Mouse (Mus musculus) bone marrow macrophage, adult 2 months (primary cell): ENCODE measurements around the gene BC005624. TPM values are rescaled to one million over a fixed set of nuclear protein-coding genes. Genes with fewer than 3 reads are reported as not detected.
A peak's percentile ranks its signal among the peaks of the same experiment; 100 is the strongest.
"Not testable (repeated sequence)": the region's sequence is repeated elsewhere in the genome, so short reads cannot be mapped to it uniquely, and the experiment has no call there.

Experiments
- H3K27ac ChIP-seq: 2 replicates; pipeline ENCODE4 v1.5.1; 2012; ENCODE audit warnings: low read depth, low read length; ENCODE audit not compliant: insufficient read depth
- H3K4me1 ChIP-seq: 2 replicates; pipeline ENCODE4 v1.6.1; 2012; ENCODE audit warnings: low read length; ENCODE audit not compliant: control insufficient read depth, insufficient read depth
- H3K4me3 ChIP-seq: 2 replicates; pipeline ENCODE4 v1.5.1; 2012; ENCODE audit warnings: mild to moderate bottlenecking, low read length, moderate library complexity; ENCODE audit not compliant: insufficient read depth
- CTCF ChIP-seq: IDR thresholded peaks from 2 replicates; pipeline ENCODE4 v1.5.1; 2012; ENCODE audit warnings: low read depth, mild to moderate bottlenecking, low read length, moderate library complexity
- POLR2A ChIP-seq: IDR thresholded peaks from 2 replicates; pipeline ENCODE4 v1.6.1; 2012; ENCODE audit warnings: mild to moderate bottlenecking, low read depth, low read length, borderline replicate concordance
- polyA plus RNA-seq: library from polyadenylated mRNA; stranded (reverse); fragments of >200 nt; gene quantifications from 2 replicates; pipeline ENCODE4 v1.2.4, GENCODE M21; 2012; ENCODE audit not compliant: missing spikeins, insufficient read depth, insufficient read length

BC005624 gene
- polyA plus RNA-seq, 1 experiment = 90.8 TPM

GRCm38 (mm10) chr2:30931922-30932321, 50.1 kb downstream of the BC005624 start:
- H3K27ac ChIP-seq = no peak overlapping the region
- TF ChIP-seq CTCF (no peak), POLR2A (no peak)
- H3K4me1 ChIP-seq = peaks cover 15% of the 10 kb centered on the region
- H3K4me3 ChIP-seq = no peak overlapping the region

GRCm38 (mm10) chr2:30930846-30931245, 51.2 kb downstream of the BC005624 start:
- peaks cover 25% of the 10 kb centered on the region for H3K4me1 ChIP-seq
- not testable (repeated sequence) for H3K4me3 ChIP-seq, H3K27ac ChIP-seq

- Histone ChIP-seq H3K4me3 (peak within 1 kb of the TSS; percentile 64), H3K4me1 (peaks cover 37% of the 10 kb centered on the region), H3K27ac (peak within 1 kb of the TSS; percentile 75)
- peak; percentile 41; the same call in 1 of the 2 replicates for TF ChIP-seq CTCF
- TF ChIP-seq POLR2A = no peak
Measured at GRCm38 (mm10) chr2:30929483-30930045, 52.4 kb downstream of the BC005624 start, which contains the start of gene Ptges. Ptges (minus strand) TSS chr2:30929863.

- peaks cover 37% of the 10 kb centered on the region for H3K4me1 ChIP-seq
- TF ChIP-seq POLR2A (no peak; the same call in 1 of the 2 replicates), CTCF (no peak)
- peak overlapping the region; percentile 75 for H3K27ac ChIP-seq
- peak overlapping the region; percentile 64 for H3K4me3 ChIP-seq
Measured at GRCm38 (mm10) chr2:30928893-30929482, 53.0 kb downstream of the BC005624 start.

GRCm38 (mm10) chr2:30927844-30928628, 54.0 kb downstream of the BC005624 start:
- H3K4me3 ChIP-seq = no peak overlapping the region
- peak overlapping the region; percentile 61 for H3K27ac ChIP-seq
- H3K4me1 ChIP-seq = peaks cover 37% of the 10 kb centered on the region
- TF ChIP-seq POLR2A (no peak), CTCF (peak; percentile 44)

- H3K27ac ChIP-seq = peak overlapping the region; percentile 58
- H3K4me3 ChIP-seq = no peak overlapping the region
- no peak for TF ChIP-seq CTCF
- no peak for TF ChIP-seq POLR2A
- H3K4me1 ChIP-seq = peaks cover 37% of the 10 kb centered on the region
Measured at GRCm38 (mm10) chr2:30927151-30927781, 54.7 kb downstream of the BC005624 start.

GRCm38 (mm10) chr2:30926381-30926780, 55.6 kb downstream of the BC005624 start:
- Histone ChIP-seq H3K4me1 (peaks cover 37% of the 10 kb centered on the region), H3K4me3 (no peak overlapping the region), H3K27ac (peak overlapping the region; percentile 58)
- TF ChIP-seq CTCF = no peak
- TF ChIP-seq POLR2A = no peak

GRCm38 (mm10) chr2:30925181-30925580, 56.8 kb downstream of the BC005624 start:
- Histone ChIP-seq H3K4me3 (no peak overlapping the region), H3K4me1 (peaks cover 41% of the 10 kb centered on the region), H3K27ac (no peak overlapping the region)
- TF ChIP-seq CTCF (no peak), POLR2A (no peak)

- peaks cover 43% of the 10 kb centered on the region for H3K4me1 ChIP-seq
- no peak overlapping the region for H3K27ac ChIP-seq
- H3K4me3 ChIP-seq = no peak overlapping the region
- TF ChIP-seq CTCF (no peak), POLR2A (no peak)
Measured at GRCm38 (mm10) chr2:30923099-30923498, 58.9 kb downstream of the BC005624 start.

Other genes starting within 250 kb of the BC005624 start
- not detected in 2 replicates for gene 1700001O22Rik, start 178.5 kb downstream of the BC005624 start, polyA plus RNA-seq
- 7.4 and 9.3 TPM in 2 replicates for gene Ntmt1, start 174.4 kb downstream of the BC005624 start, polyA plus RNA-seq
- gene Asb6, start 151.9 kb downstream of the BC005624 start, polyA plus RNA-seq = 19.2 and 19.6 TPM in 2 replicates
- gene Prrx2, start 147.2 kb downstream of the BC005624 start, polyA plus RNA-seq = 0.63 TPM in 1 of 2 replicates, not detected in the other
- gene Ptges, start 52.3 kb downstream of the BC005624 start, polyA plus RNA-seq = 0.80 and 2.7 TPM in 2 replicates
- 26.9 and 28.3 TPM in 2 replicates for gene Tor1b, start 29.2 kb downstream of the BC005624 start, polyA plus RNA-seq
- gene Tor1a, start 14.3 kb downstream of the BC005624 start, polyA plus RNA-seq = 45.2 and 53.7 TPM in 2 replicates
- 7.1 and 9.7 TPM in 2 replicates for gene Usp20, start 78 bp upstream of the BC005624 start, polyA plus RNA-seq
- gene Fnbp1, start 159.8 kb upstream of the BC005624 start, polyA plus RNA-seq = 255 and 258 TPM in 2 replicates
- 66.1 and 80.8 TPM in 2 replicates for gene Gpr107, start 170.1 kb upstream of the BC005624 start, polyA plus RNA-seq